Mouse (Mus musculus): ENCODE data around the gene Tlk1.
"Not testable (repeated sequence)": the region's sequence is repeated elsewhere in the genome, so short reads cannot be mapped to it uniquely, and the experiment has no call there.

DNA sequence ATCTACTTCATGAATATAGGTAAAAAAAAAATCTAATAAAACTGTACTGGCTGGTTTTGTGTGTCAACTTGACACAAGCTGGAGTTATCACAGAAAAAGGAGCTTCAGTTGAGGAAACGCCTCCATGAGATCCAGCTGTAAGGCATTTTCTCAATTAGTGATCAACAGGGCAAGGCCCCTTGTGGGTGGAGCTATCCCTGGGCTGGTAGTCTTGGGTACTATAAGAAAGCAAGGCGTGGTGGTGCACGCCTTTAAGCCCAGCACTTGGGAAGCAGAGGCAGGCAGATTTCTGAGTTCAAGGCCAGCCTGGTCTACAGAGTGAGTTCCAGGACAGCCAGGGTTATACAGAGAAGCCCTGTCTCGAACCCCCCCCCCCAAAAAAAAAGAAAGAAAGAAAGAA, 21.8 kb downstream of the Tlk1 start:
- TF ChIP-seq CTCF (IDR thresholded peaks at IDR 0.05; ENCODE audit: borderline replicate concordance, extremely low read depth, insufficient read depth, insufficient read length); POLR2A (IDR thresholded peaks at IDR 0.05; ENCODE audit: borderline replicate concordance, extremely low read depth, insufficient read depth, insufficient read length, poor library complexity, severe bottlenecking): not testable (repeated sequence)

Data from brain, embryonic 14.5 days (tissue).